Mouse (Mus musculus): Measurements from ENCODE around the gene Rbfox2.

DNA sequence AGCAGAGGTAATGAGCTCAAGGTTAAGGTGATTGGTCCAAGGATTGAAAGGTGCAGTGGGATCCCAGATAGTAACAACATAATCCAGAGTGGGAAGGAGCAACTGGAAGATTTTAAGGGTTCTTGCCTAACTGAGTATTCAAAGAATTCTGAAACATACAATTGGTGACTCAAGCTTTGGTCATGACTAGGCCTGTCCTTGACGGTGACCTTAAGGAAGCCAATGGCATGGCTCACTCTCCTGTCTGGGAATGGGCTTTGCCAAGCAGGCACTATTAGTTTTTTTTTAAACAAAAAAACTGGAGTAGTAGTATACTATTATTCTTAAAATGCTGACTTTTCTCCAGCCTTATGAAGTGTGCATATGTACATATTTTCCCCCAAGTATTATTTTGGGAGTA lies 211.6 kb downstream of the Rbfox2 start:
- TF ChIP-seq POLR2A (IDR thresholded peaks at IDR 0.05; ENCODE audit: borderline replicate concordance, low read depth, low read length), result no peak
- TF ChIP-seq CTCF (IDR thresholded peaks at IDR 0.05; ENCODE audit: low read depth, low read length), result no peak

Measured in bone marrow macrophage, adult 2 months (primary cell).